Mouse (Mus musculus): ENCODE results near the gene Eepd1. TPM values are rescaled to one million over a fixed set of nuclear protein-coding genes. Genes with fewer than 3 reads are reported as not detected.

Eepd1 gene
- total RNA-seq, 2 experiments from 2014 or later = 20.8 TPM

DNA sequence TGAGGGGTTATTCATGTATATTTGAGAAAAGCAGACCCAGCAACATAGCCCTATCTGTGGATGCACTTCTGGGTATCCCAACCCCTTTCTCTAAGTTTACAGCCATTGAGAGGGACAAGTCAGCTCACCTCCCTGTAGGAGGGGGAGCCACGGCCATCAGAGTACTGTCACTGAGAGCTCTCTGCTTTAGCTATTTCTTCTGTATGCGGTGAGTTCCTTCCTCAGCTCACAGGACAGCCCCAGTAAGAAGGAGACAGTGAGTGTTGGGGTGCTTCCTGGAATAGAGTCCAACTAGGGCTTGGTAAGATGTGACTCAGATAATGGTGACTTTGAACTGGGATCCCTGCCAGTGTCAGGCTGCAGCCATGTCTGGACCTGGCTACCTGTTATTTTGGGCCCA is 102.3 kb downstream of the Eepd1 start:
- no peak for DNase-seq

DNA sequence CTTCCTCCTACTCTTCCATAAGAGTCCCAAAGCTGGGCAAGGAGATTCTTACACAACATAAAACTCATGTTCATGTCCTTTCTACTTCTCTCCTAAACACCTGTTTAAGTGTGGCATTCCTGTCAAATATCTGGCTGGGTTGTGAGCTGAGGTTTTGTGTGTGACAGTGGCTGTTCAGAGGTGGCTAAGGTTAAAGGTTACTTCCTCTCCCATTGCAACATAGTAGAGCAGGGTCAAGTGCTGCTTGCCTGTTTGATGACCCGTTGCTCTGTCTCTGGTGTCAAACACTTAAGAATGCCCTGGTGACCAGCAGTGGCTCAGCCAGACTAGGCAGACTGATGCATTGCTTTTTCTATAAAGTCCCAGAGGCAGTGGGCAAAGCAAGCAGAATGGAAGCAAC is 104.3 kb downstream of the Eepd1 start:
- DNase-seq = no peak

DNA sequence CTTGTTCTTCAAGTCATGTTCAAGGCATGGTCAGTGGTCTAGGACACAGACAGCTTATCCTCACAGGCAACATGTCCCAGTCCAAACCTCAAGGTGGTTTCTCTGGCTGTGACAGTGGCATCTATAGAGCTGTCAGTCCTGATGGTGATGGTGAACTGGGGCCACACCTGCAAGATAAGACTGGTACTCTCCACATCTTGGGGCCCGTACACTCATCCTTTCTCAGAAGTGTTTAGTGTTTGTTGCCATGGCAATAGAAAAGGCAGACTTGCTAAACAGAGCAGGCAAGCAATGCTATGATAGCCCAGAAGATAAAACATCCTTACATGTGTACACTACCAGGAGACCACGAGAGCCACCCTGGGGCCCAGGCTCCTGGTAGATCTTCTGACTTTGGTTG is 107.2 kb downstream of the Eepd1 start:
- no peak for DNase-seq

DNA sequence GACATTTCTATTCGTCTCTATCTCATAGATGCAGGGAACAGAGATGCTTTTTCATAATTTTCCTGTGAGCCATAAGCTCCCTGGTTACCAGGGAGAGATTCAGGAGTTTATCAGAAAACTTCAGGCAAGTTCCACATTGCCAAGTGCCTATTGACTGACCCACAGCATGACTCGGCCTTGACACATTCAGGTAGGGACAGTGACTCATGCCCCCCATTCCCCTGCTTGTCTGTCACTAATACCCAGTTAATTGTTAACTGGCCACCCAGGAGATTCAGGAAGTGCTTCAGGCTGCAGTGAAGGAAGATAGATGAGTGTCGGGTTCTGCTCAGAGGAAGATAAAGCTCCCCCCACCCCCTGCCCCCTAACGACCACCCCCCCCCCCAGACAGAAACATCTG is 109.4 kb downstream of the Eepd1 start:
- DNase-seq = no peak

DNA sequence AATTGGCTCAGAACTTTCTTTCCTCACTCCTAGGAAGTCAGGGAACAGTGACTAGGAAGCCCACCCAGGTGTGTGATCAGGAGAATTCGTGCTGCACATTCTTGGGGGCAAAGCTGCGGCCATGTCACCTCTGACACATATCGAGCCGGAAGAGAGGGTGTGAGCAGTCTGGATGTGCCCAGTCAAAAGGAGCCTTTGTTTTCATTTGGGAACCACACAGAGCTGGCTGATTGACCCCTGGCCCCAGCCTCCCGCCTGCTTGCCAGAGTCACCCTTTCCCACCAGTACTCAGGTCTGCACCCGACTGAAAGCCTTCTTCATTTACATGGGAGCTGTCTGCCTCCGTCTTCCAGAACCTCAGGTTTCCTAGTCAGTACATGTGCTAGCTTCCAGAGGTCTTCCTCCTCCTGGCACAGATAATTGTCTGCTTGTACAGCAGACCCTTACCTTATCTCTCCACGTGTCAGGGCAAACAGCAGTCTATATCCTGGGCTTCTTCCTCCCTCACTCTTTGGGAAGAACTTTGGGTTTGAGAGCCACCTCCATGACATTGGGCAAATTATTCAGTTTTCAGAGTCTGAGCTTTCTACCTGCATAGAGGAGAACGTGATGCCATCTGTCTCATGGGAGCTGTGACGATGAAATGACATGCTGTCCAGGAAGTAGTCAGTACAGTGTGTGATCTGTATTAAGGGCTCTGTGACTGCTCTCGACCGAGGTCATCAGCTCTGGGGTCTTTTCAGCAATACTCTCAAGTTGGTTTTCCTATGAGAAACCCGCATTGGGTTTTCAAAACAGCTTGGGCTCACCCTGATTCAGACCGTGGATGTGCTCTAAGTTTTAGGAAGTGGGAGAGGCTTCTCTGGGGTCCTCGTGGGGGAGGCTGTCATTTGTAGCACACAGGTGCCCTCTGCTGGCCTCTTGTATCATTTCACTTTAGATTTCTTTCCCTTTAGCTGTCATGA is 110.3 kb downstream of the Eepd1 start:
- DNase-seq = peak; percentile 63

DNA sequence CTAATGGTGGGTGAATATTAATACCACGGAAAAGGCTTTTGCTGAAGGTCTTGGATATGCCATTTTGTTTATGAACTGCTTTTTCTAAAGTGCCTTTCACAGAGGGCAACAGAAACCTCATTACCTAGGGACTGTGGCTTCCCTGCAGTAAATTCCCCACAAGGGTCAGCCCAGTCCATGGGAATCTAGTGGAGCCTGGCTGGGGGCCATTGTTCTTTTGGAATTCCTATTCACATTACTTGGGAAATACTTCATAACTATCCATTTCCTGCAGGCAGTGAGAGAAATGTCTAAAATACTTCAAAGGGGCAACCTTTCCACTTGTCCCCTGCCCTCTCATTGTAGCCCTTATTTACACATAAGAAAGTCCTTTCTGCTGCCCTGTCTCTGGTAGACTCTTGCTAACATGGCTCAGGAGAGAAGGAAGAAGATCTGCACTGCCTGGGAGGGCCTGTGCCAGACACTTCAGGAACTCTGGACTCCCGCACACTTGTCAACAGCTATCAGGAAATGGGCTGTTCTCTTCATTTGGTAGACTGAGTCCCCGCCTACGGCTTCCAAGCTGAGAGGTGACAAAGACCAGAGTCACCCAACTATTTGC is 111.1 kb downstream of the Eepd1 start:
- peak; percentile 63 for DNase-seq

DNA sequence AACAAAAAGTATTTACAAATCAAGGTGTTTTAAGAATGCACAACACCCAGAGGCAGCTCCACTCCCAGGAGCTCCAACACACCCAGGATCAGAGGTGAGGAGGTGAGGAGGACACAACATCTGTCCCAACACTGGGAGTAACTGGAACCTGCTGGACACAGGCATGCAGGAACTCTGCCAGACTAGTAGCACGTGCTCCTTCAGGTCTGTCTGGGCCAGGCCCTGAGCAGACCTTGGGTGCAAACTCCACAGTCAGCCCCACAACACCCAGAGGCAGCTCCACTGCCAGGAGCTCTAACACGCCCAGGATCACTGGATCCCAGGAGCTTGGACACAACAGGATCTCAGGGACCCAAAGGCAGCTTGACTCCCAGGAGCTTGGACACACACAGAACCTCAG is 143.4 kb downstream of the Eepd1 start:
- no peak for DNase-seq

DNA sequence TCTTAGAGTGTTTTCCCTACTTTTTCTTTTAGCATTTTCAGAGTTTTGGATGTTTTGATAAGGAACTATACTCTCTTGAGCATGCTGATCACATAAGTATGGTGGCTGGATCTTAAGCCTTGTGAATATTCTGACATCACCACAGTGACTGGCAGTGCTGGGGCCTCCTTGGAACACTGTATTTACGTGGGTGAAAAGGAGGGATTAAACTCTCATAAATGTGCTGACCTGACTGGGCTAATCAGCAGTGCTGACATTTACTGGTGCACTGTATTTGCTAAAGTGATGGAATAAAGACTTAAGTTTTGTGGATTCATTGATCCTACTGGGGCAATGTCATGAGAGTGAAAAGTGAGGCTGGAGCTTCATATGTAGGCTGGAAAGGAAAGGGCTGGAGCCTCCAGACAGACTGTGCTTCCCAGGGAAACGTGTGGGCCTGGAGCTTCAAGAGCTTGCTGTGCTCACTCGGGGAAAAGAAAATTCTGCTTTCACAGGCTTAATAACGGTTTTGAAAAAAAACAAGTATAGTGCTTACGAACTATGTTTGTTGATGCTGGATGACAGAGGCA is 148.3 kb downstream of the Eepd1 start:
- no peak for DNase-seq

Other genes with a start within 250 kb of the Eepd1 start
- 100 to 1,000 TPM; 202 to 208 TPM for gene Sept7, start 229.1 kb upstream of the Eepd1 start, total RNA-seq (2021)

All from heart, postnatal 4 days (tissue).